Mouse (Mus musculus) MEL-GATA-1-ER (cell line): ENCODE measurements around the gene Lrrc8e.

Source experiments
- DNase-seq: peaks from one replicate; pipeline ENCODE4 v3.0.0-alpha.2; 2012; ENCODE audit warnings: low read depth; ENCODE audit errors: extremely low read depth

Gene Lrrc8e

GRCm38 (mm10) chr8:4256911-4257310, 30.3 kb downstream of the Lrrc8e start:
- DNase-seq: no peak

GRCm38 (mm10) chr8:4257350-4257749, 30.7 kb downstream of the Lrrc8e start:
- DNase-seq: no peak

DNA sequence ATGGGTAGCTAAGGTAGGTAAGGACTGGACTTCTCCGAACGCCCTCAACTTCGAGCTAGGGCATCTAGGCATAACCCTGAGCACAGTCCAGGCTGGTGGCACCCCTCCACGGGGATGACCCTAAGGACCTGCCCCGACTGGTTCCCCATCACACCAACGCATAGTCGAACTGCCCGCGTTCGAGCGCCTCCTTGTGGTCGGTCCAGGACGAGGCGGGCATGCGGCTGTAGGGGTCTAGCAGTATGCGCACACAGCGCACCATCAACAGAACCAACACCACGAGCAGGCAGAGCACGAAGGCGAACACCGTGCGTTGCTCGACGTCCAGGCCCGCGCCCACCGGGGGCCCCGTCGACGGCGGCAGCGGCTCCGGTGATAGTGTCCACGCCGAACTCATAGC, 31.6 kb downstream of the Lrrc8e start:
- DNase-seq: no peak

GRCm38 (mm10) chr8:4258678-4259077, 32.1 kb downstream of the Lrrc8e start:
- DNase-seq: no peak

DNA sequence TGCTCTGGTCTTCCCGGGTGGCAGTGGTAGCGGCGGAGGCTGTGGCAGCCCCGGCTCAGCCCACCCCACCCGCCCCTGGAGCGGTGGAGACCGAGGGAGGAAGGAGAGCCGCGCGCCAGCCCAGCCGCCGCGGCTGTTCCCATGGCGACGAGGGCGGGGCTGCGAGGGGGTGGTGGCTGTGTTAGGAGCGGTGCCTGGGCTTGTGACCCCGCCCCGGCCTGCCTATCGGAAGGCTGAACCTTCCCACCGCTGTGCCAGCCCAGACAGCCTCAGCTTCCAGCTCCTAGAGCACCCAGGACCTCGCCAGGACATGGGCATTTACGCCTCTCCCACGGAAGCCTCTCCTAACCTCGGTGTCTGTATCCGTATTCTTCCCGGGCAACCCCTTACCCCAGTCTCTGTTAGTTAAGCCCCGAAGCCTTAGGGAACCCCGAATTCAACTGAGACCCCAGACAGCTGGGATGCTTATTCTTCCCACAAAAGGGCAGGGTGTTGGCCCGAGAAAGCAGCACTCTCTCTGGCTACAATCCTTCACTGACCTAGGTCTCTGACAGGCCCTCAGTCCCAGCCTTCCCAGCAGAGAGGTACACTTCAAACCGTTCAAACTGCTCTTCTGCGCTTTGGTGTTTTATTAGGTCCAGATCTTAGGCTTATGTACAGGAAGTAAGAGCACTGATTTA, 32.6 kb downstream of the Lrrc8e start, which contains the start of gene Ctxn1:
Gene Ctxn1, minus strand, starts transcription at position 150 of the 680 bp plus-strand sequence.
- no peak for DNase-seq

DNA sequence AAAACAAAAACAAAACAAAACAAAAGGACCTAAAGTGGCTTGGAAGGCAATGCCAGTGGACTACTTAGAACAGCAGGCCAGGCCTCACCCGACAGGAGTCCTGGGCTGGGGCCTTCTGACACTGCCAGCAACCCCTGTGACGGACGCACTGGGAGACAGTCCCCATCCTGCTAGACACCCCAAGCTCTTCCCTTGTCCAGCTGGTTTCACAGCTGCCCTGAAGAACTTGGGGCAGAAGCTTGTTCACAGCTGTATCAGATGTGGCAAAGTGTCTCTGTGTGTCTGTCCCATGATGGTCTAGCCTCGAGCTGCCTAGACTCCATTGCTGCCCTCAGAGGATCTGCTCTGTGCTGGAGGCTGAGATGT, 33.2 kb downstream of the Lrrc8e start:
- DNase-seq: no peak

GRCm38 (mm10) chr8:4263105-4263791, 36.6 kb downstream of the Lrrc8e start:
- no peak for DNase-seq

GRCm38 (mm10) chr8:4265160-4265914, 38.7 kb downstream of the Lrrc8e start:
- no peak for DNase-seq

DNA sequence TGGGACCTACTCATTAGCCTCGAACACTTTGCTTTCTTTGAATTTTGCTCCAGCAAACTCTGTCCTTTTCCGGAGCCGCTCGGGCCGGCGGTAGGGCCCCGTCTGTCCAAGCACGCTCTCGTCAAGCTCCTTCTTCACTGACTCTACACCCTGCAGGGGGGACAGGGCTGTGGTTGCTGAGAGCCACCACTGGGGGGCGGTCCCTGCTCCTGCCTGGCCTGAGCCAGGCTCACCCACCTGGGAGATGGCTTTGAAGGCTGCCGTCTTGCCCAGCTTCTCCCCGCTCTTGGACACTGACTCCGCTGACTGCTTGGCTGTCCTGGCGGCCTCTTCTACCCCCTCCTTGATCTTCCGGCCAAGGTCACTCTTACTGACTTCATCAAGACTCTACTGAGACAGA, 41.0 kb downstream of the Lrrc8e start:
- no peak for DNase-seq

DNA sequence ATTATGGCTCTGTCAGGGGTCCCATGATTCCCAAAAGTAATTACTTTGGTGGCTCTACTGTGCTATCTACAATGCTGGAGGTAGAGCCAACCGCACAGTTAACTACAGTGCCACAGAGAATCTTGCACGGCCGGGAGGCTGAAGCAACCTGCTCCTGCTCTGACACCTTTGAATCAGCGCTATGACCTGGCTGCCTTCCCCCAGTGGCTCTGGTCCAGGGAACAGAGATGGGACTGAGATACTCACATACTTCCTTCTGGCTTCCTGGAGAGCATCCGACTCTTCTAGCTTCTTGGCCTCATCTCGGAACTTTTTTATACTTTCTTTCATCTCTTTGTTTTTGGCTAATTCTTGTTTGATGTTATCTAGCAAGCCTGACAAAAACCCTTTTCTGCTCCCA, 43.0 kb downstream of the Lrrc8e start:
- no peak for DNase-seq

DNA sequence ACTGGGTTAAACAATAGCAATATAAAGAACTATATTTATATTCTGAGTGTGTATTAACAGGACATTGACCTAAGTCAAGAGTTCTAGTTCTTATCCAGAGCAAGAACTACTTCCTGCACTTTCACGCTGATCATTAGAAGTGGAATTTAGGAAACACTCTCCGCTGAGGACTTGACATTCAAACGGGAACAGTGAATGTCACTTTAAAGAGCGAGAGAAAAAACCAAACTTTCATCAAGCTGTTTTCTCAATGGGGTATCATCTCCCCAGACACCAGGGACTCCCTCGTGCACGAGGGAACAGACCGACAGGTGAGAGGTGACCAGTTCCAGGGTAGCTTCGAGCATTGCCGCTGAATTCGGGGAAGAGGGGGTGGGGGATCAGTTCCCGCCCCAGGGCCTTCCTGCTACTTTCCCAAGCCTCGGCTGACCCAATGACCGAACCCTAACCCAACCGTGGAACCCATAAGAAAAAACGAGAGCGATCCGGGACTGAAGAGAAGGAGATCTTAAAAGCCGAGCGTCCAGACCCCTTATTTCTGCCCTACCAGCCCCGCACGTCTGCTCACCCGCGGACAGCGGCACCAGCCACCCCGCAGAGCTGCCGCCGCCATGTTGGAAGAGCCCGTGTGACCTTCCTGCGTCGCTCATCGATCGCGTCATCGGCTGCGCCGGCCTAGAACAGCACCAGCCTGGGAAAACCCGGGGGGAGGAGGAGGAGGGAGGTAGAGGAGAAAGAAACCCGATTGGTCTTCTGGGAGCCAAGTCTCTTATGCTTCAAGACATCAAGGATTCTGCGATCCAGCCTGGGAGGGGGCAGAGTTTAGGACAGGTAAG, 48.9 kb downstream of the Lrrc8e start, which contains the start of gene Timm44:
Gene Timm44, minus strand, starts transcription at position 639 of the 836 bp plus-strand sequence.
- peak; percentile 86 for DNase-seq

DNA sequence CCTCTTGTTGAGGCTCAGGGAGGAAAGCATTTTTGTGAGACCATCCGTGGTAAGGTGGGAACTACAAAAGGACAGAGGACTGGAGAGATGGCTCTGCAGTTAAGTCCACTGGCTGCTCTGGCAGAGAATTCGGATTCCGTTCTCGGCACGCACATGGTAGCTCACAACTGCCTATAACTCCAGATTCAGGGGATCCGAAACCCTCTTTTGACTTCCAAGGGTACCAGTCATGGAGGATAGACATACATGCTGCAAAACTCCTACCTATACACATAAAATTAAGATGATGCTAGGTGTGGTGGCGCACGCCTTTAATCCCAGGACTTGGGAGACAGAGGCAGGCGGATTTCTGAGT, 49.5 kb downstream of the Lrrc8e start:
- DNase-seq: no peak
